Mouse (Mus musculus) heart, adult 2 months (tissue): Measurements from ENCODE around the gene Tlnrd1.

Source experiments
- CTCF ChIP-seq: fragments of 200-600 bp; IDR thresholded peaks from 2 replicates; pipeline ENCODE4 v1.8.1; 2022; ENCODE audit warnings: antibody characterized with exemption, mild to moderate bottlenecking, moderate library complexity
- EP300 ChIP-seq: fragments of 200-500 bp; IDR thresholded peaks from 2 replicates; pipeline ENCODE4 v1.6.1; 2011; ENCODE audit warnings: low read depth, low read length, control low read depth; ENCODE audit not compliant: insufficient read depth
- POLR2A ChIP-seq: fragments of 200-500 bp; IDR thresholded peaks from 2 replicates; pipeline ENCODE4 v1.6.1; 2011; ENCODE audit warnings: mild to moderate bottlenecking, low read depth, low read length, control low read depth; ENCODE audit not compliant: insufficient read depth

DNA sequence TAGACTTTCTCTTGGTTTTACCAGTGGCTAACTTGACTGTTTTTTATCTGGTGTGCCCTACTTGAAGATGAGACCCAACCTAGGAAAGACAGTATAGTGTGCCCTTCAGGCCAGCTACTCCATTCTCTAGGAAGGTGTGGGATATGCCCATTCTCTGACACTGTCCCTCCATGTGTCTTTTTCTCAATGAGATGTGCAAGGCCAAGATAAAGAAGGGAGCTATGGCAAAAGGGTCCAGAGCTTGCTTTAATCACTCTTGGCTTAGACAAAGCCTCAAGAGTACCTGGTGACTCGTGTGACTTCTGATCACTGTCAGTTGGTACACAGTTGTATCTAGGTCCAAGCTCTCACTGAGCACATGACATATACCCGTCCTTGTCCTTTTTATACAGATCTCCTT lies 44.0 kb downstream of the Tlnrd1 start:
- TF ChIP-seq POLR2A (no peak), CTCF (no peak), EP300 (no peak)
